ENCODE assay signal across 8 mouse cellular contexts in the genomic region with DNA sequence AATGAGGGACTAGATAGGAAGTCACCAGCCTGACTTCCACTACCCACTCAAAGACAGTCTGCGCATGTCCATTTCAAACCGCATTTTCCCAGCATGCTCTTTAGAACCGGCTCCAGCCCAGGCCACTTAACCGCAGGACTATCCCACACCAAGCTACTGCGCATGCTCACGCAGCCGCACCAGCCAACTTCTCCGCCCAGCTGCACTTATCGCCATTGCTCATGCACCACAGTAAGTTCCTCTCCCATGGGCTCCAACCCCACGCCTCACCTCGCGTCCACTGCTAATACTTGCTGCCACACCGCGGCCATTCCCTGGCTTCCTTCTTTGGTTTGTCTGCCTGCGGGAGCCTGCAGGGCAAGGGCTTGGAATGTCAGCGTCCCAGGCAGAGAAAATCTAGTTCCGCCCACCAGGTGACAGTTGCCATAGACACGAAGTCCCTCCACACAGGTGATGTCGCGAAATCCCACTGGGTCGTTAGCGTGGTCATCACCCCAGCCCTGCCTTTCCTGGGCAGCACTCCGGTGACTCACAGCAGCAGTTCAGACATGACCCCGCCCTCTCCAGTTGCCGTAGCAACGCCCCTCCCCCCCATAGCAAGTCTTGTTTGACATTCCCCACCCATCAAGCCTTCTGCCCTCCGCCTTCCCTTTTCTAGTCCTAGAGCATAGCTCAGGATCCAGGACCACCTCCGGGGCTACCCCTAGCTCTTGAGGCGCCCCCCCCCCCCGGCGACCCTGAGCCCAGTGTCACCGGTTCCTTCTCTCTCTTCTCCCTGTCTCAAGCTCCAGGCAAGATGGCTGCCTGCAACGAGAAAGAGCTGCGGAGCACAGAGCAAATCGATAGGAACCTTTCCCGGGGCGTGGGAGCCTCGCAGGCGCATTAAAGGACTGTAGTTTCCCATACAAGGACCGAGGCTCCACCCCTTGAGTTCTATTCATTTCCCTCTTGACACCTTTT. TPM values are rescaled to one million over a fixed set of nuclear protein-coding genes. Genes with fewer than 3 reads are reported as not detected.
DNase-seq lines count a peak whose midpoint lies in the region; ATAC-seq lines count a peak whose summit lies in the region.

Gene Wdr13 (minus strand): TSS at position 876 of the 960 bp plus-strand sequence.

- H3K9me3 ChIP-seq in megakaryocyte, embryonic 14.5 days, result no peaks in the 10 kb centered on the region

- peak; percentile 82 for ATAC-seq in common myeloid progenitor, adult 5-6 weeks (replicated peaks; ENCODE audit: low read depth, poor library complexity, severe bottlenecking)

- peak within 1 kb of the TSS; percentile 95 for H3K4me3 ChIP-seq in megakaryocyte, embryonic 14.5 days (replicated peaks)

- H3K27me3 ChIP-seq in megakaryocyte, embryonic 14.5 days (replicated peaks), result no peaks in the 10 kb centered on the region

- peaks cover 50% of the 10 kb centered on the region for H3K36me3 ChIP-seq in megakaryocyte, embryonic 14.5 days (replicated peaks; ENCODE audit: low read length)

- peak; percentile 94 for DNase-seq in ZHBTc4 (ENCODE audit: low read depth, low spot score)
- peak; percentile 80 to 89 for DNase-seq in gastrocnemius, adult 8-10 months (ENCODE audit: low spot score in 2 of 2)
- DNase-seq in hindlimb bud, embryonic 11.5 days (ENCODE audit: extremely low spot score, low read depth, low spot score), result peak; percentile 42
- peak; percentile 76 to 91 for DNase-seq in left cerebral cortex, adult 8-10 months (ENCODE audit: low spot score in 2 of 2)
- DNase-seq in right cerebral cortex, postnatal 10 days (ENCODE audit: low spot score in 2 of 2), result peak; percentile 93 to 94
- DNase-seq in urinary bladder, postnatal 25 days (ENCODE audit: low spot score), result peak; percentile 73

- peaks cover 24% of the 10 kb centered on the region for H3K4me1 ChIP-seq in megakaryocyte, embryonic 14.5 days

RNA-seq across cellular contexts. Expression of gene Wdr13, which starts in this region (rescaled TPM):
- 25.8 and 29.6 TPM in 2 replicates for total RNA-seq in common myeloid progenitor, adult 5-6 weeks (2017)
- 10 to 100 TPM in 2 of 4 experiments, 1 to 10 TPM in 2; 8.7 to 10.4 (median 9.6) TPM for total RNA-seq in gastrocnemius, adult 8-10 months (2022)
- 100 to 1,000 TPM; 176 to 202 (median 193) TPM for total RNA-seq in left cerebral cortex, adult 8-10 months (2022)
- polyA plus RNA-seq in megakaryocyte, embryonic 14.5 days (2012; ENCODE audit: insufficient read depth, low replicate concordance), result 23.4 and 38.2 TPM in 2 replicates

Comparison
In these comparisons a context has a peak if more than half of its experiments do, and no peak if none do; other contexts are left out.
1. Peak in every context shown above with its lines: DNase-seq, ATAC-seq and H3K4me3 ChIP-seq.
2. DNase-seq: peak in every context shown above with its lines; median percentile 94 in ZHBTc4; 94 in right cerebral cortex, postnatal 10 days; 84 in gastrocnemius, adult 8-10 months; 84 in left cerebral cortex, adult 8-10 months; 73 in urinary bladder, postnatal 25 days; 42 in hindlimb bud, embryonic 11.5 days.